Mouse (Mus musculus) left cerebral cortex, adult 11 months (tissue): Measurements from ENCODE around the gene Gm21921.
"Not testable (repeated sequence)": the region's sequence is repeated elsewhere in the genome, so short reads cannot be mapped to it uniquely, and the experiment has no call there.

Experiments
- DNase-seq: peaks from one replicate; pipeline ENCODE4 v3.0.0; 2022; ENCODE audit warnings: low spot score

The Gm21921 gene

GRCm38 (mm10) chrY:24796143-24796542, at the start of gene Gm21921:
TSS of gene Gm21921 (minus strand) at chrY:24796243.
- DNase-seq: not testable (repeated sequence)
